Mouse (Mus musculus) lung, adult 18-20 months (tissue): ENCODE results near the gene Sirt7.

Source experiments
- DNase-seq, 2 experiments: peaks; one replicate each; pipeline ENCODE4 v3.0.0; 2022; ENCODE audit warnings: mixed read lengths in 2 of 2

The Sirt7 gene

DNA sequence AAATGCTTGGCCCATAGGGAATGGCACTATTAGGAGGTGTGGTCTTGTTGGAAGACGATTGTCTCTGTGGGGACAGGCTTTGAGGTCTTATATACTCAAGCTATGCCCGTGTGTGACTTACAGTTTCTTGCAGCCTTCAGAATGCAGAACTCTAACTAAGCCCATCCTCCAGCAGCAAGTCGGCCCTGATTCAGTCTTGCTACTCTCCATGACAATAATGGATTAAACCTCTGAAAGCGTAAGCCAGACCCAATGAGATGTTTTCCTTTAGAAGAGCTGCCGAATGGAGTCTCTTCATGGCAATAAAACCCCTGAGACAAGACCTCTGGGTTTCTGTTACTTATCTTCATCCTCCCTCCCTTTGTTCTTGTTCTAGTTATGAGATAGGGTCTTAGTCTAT is 9.8 kb upstream of the Sirt7 start:
- no peak for DNase-seq

GRCm38 (mm10) chr11:120633520-120634343 is 8.7 kb upstream of the Sirt7 start, which contains the start of gene Mafg:
Gene Mafg (minus strand): TSS chr11:120633600.
- peak; percentile 94 to 95 for DNase-seq

DNA sequence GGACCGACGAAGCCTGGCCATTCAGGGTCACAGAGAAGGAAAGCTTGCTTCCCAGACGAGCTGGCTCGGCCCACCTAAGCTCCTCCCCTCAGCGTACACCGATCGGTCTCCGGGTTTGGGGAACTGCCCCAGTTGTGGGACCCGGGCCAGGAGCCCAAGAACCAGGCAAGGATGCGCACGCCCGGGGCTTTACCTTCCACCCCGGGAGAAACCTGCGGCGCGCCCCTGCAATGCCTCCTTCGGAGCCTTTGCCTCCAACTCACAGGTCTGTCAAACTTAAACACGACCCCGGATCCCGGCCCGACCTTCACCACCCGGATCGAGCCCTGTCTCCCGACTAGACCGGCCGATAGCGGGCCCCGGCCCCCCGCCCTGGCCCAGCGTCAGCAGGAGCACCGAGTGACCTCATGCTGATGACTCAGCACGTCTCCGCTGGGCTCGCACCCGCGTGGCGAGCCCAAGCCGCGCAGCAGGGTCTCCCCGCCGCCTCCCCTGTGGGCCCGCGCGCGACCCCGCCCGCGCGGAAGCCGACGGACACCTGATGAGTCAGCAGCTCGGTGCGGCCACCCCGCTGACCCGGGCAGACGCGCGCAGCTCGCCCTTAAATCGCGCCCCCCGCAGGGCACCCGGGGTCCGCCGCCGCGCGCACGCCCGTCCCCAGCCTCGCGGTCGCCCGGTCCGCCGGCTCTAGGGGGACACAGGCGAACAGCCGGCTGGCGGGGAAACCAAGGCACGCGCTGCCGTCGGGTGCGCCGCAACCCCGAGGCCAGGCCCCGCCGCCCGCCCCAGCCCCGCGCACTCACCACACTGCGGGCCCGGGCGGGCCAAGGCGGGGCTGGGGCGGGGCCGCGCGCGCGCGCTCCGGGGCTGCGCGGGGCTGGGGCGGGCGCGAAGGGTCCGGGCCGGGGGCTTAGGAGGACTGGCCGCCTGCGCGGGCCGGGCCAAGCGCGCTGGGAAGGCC is 7.8 kb upstream of the Sirt7 start:
- peak; percentile 84 to 86 for DNase-seq

GRCm38 (mm10) chr11:120631726-120632448 is 6.8 kb upstream of the Sirt7 start:
- no peak for DNase-seq

GRCm38 (mm10) chr11:120630881-120631725 is 6.1 kb upstream of the Sirt7 start:
- DNase-seq = no peak

- peak; percentile 69 to 82 for DNase-seq
These were observed 5.4 kb upstream of the Sirt7 start for GRCm38 (mm10) chr11:120630401-120630871.

DNA sequence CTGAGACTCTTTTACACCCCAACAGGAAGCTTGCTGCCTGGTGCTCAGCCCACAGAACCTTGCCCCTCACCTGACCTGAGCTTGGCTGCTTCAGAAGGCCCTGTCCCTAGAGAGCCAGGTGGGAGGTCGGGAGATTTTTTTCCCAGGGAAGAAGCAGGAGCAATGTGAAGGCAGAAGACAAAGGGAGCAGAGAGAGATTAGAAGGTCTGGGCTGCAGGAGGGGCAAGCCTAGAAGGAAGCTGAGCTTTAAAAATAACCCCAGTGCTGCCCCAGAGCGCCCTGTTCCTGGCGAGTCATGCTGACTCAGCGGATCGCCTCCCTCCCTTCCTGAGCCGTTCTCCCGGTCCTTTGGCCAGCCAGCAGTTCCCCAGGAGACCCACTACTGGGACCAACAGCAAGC is 4.9 kb upstream of the Sirt7 start:
- peak; percentile 45 to 48 for DNase-seq

DNA sequence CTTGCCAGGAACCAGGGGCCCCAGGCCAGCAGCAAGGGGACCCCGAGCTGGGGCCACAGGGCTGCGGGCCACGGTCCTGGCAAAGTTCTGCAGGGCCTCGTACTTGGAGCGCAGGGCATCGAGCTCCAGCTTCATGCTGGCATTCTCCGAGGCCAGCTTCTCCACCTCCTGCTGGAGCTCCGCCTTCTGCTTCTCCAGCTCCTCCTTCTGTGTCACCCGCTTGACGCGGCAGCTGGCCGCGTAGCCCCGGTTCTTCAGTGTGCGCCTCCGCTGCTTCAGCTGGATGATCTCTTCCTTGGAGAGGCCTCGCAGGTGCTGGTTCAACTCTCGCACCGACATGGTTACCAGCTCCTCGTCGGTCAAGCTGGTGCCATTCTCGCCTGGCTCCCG is 4.3 kb upstream of the Sirt7 start:
- DNase-seq = peak; percentile 56 to 61

- DNase-seq = no peak
These were observed 3.7 kb upstream of the Sirt7 start for GRCm38 (mm10) chr11:120628601-120629340.

GRCm38 (mm10) chr11:120627468-120628300 is 2.6 kb upstream of the Sirt7 start:
- no peak for DNase-seq

GRCm38 (mm10) chr11:120626785-120627467 is 1.9 kb upstream of the Sirt7 start:
- no peak for DNase-seq

- peak; percentile 86 to 88 for DNase-seq
These were observed 344 bp downstream of the Sirt7 start for GRCm38 (mm10) chr11:120624680-120625111.

GRCm38 (mm10) chr11:120623961-120624679 is 920 bp downstream of the Sirt7 start:
- DNase-seq = peak; percentile 65 to 75

DNA sequence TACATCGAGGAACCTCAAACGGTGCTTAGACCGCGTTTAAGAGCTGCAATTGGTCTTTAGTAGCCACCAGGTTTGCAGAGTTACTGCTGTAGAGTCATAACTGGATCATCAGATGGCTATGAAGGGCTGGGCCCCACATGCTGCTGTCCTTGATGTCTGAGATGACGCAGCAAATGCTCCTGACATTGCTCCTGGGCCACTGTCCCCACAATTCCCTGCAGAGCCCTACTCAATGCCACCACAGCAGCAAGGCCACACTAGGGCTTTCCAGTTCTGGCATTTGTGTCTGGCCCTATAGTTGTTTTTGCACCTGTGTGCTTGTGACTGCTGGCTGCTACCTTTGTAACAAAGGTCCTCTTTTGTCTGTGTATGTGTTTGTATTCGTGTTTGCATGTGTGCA is 2.2 kb downstream of the Sirt7 start:
- no peak for DNase-seq

DNA sequence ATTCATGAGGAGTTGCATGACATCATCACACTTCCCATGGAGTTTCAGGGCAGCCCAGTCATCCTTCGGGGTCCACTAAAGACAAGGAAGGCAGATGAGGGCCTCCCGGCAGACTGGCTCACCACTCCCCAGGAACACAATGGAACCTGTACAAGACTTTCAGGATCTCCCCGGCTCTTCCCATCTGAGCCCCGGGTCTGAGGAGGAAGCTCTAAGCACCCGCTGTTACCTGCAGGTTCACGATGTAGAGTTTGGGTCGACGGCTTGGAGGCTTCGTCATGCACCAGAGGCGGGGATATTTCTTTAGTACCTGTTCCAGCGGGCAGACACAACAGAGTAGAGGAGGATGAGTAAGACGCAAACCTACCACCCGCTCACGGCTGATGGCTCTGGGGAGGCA is 4.8 kb downstream of the Sirt7 start:
- no peak for DNase-seq

GRCm38 (mm10) chr11:120618619-120619535 is 6.2 kb downstream of the Sirt7 start:
- DNase-seq = no peak

GRCm38 (mm10) chr11:120617519-120618112 is 7.4 kb downstream of the Sirt7 start, which contains the start of gene Pcyt2:
Gene Pcyt2 (minus strand): TSS chr11:120617936.
- peak; percentile 92 to 95 for DNase-seq
